Mouse (Mus musculus) c-Kit-positive CD71-positive TER-119-positive erythroid progenitor cells, embryonic 14.5 days (primary cell): ENCODE data around the gene AY074887.
A peak's percentile ranks its signal among the peaks of the same experiment; 100 is the strongest.
"Not testable (repeated sequence)": the region's sequence is repeated elsewhere in the genome, so short reads cannot be mapped to it uniquely, and the experiment has no call there.

Experiments
- DNase-seq: peaks from one replicate; pipeline ENCODE4 v3.0.0-alpha.2; 2013; ENCODE audit warnings: low spot score

The AY074887 gene

DNA sequence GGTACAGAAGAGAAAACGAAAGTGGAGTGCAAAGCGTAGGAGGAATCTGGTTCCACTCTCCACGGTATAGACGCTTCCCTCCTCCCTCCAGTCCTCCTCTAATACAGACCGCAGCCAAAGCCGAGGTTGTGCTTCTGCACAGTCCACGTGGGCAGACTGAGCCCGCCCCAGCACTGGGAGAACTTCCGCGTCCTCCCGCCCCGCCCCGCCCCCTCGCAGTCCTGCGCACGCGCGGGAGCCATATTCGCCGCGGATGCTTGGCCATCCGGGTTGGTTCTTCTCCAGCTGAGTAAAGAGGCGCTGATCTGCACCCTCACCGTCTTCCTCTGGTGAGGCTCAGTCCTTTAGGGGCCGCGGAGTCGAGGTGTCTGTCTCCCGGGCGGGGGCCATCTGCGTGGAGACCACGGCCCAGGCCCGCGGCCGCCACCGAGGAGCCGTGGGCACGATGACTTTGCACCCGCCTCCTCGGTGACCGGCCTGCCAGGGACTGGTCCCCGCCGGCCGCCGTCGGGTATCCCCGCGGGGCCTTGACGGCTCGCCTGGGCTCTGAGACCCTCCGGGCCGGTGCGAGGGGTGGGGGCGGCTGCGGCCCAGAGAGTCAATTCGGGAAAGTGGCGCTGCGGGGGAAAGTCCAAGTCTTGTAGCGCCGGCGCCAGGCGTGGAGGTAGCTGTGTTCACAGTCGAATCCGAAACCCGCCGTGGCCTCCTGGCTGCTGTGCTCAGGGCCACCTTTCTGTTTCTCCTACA, at the start of gene AY074887, which contains the start of gene Psma4:
Gene AY074887 (minus strand): TSS at position 424 of the 747 bp plus-strand sequence.
Gene Psma4 (plus strand): TSS at position 216 of the 747 bp plus-strand sequence.
- DNase-seq: peak; percentile 87

DNA sequence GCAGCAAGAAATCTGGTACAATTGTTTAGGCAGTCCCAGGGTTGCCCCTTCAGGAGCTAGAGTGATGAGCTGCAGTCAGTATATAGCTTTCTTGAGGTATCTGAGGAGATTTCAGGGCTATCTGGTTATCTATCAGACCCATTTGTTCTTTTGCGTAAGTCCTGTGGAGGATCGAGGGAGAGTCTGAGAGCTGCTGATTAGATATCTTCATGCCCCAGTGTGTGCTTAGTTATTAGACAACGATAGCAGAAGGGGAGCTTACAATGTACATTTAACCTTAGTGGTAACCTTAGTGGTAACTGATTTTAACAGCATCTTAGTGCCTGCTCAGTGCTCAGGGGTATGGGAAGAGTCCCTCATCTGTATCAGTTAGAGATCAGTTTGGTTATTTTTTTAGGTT, 44.8 kb upstream of the AY074887 start:
- DNase-seq: peak; percentile 33

DNA sequence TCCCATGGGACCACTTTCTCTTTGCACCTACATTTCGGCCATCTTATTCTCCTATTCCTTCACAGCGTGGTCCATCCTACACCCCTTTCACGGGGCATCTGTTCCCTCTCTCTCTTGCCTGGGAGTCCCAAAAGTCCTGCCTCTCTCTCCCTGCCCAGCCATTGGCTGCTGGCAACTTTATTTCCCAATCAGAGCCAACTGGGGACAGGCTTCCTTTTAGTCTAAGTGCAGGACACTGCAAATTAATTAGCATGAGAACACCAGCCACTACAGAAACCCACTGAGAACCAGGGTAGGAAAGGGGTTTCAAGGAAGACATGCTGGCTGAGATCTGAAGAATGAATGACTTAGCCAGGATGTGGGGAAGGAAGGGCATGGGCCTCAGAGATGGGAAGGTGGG, 43.6 kb upstream of the AY074887 start:
- DNase-seq: no peak

- DNase-seq: no peak
These were observed 39.6 kb upstream of the AY074887 start for GRCm38 (mm10) chr9:54990362-54990761.

GRCm38 (mm10) chr9:54982401-54982800, 31.6 kb upstream of the AY074887 start:
- no peak for DNase-seq

- peak; percentile 22 for DNase-seq
These were observed 30.7 kb upstream of the AY074887 start for GRCm38 (mm10) chr9:54981291-54982191.

DNA sequence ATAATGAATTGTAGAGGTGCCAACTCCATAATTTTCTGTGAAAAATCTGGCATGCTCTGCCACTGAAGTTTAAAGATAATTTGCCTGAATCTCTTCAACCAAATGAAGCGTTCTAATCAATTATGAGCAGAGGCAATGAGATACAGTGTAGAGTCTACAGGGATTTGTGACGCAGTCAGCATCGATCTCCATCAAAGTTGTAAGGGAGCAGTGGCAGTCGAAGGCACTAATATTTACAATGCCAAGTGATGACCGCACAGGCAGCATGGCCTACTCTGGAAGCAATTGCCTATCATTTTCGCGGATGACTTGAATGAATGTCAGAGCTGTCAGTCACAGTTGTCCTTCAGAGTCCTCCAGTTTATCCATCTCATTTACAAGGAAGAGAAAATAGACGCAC, 29.9 kb upstream of the AY074887 start, which contains the start of gene Chrna5:
Gene Chrna5 (plus strand): TSS at position 207 of the 400 bp plus-strand sequence.
- no peak for DNase-seq

DNA sequence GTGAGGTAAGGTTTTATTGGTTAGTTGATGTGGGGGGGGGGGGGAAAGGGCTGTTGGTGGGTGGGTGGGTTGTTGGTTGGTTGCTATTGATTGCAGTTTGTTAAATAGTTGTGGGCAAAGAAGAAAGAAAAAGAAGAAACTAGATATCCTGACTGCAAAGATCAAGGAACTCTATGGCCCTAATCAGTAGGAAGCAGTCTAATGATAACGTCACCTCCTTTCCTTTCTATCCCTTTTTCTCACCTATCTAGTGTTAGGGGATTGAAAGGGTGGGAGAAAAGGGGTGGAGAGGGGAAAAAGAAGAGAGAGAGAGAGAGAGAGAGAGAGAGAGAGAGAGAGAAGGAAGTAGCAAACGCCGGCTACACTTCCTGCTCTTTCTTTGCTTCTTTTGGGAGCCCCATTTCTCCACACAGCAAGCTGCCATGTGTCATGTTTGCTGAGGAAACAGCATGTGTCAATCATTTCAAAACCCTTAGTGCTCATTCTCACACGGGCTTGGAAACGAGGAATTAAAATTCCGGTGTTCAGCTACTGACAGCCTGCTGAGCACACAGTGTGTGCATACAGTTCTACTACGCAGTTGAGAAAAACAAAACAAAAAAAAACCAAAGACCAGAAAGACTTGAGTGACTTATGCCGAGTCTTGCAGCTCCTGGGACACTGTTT, 19.3 kb upstream of the AY074887 start:
- DNase-seq: no peak

- no peak for DNase-seq
These were observed 12.9 kb upstream of the AY074887 start for GRCm38 (mm10) chr9:54963669-54964068.

DNA sequence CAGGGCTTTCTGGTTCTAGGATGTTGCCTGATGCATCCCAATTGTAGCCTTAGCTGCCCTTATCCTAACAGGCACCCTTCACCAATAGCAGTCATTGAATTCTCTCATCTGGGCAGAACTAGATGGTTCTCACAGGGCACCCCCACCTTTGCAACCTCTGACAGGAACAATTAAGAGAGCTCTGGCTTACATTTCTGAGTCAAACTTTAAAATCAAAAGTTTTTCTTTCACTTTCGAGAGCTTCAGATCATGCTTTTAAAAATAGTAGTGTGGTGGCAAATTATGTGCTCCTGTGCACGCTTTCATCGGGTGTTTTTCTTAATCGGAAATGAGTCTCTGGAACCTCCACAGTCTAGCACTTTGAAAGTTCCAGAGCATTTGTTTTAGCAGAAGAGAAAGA, 10.3 kb upstream of the AY074887 start:
- DNase-seq: no peak

GRCm38 (mm10) chr9:54950162-54950561, 636 bp downstream of the AY074887 start:
- not testable (repeated sequence) for DNase-seq

- no peak for DNase-seq
These were observed 1.3 kb downstream of the AY074887 start for GRCm38 (mm10) chr9:54949465-54949864.

GRCm38 (mm10) chr9:54946256-54946655, 4.5 kb downstream of the AY074887 start:
- no peak for DNase-seq

- no peak for DNase-seq
These were observed 6.3 kb downstream of the AY074887 start for GRCm38 (mm10) chr9:54944467-54944866.

- DNase-seq: no peak
These were observed 8.7 kb downstream of the AY074887 start for GRCm38 (mm10) chr9:54942071-54942470.

GRCm38 (mm10) chr9:54932379-54932778, 18.4 kb downstream of the AY074887 start:
- no peak for DNase-seq

DNA sequence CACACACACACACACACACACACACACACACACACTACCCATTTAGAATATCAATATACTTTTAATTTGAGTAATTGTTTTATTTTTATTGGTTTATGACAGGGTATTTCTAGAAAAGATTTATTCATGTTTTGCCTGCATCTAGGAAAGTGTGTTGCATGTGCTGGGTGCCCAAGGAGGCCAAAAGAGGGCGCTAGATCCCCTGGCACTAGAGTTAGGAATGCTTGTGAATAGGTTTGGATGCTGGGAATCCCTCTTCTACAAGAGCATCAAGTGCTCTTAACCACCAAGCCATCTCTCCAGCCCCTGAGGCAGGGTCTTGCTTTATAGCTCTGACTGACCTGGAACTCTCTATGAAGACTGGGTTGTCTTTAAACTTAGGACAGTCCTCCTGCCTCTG, 19.0 kb downstream of the AY074887 start:
- peak; percentile 13 for DNase-seq

DNA sequence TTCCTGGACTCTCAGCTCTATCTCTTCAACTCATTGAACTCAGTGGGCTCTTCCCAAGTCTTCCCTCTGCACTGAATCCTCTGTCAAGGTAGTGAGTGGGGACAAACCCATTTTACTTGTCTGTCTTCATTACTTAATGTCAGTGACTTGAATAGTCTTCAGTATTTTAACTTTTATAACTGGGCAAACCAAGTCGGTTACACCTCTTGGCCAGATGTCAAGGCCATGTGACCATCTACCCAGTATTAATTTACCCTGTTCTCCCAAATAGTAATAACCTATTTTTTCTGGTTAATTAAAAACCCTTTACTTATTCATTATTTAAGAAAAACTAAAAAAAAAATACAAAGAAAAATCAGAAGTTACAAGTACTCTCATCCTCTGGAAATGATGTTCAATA, 20.1 kb downstream of the AY074887 start:
- no peak for DNase-seq

- no peak for DNase-seq
These were observed 30.9 kb downstream of the AY074887 start for GRCm38 (mm10) chr9:54919946-54920345.

- DNase-seq: no peak
These were observed 32.0 kb downstream of the AY074887 start for GRCm38 (mm10) chr9:54918781-54919180.

DNA sequence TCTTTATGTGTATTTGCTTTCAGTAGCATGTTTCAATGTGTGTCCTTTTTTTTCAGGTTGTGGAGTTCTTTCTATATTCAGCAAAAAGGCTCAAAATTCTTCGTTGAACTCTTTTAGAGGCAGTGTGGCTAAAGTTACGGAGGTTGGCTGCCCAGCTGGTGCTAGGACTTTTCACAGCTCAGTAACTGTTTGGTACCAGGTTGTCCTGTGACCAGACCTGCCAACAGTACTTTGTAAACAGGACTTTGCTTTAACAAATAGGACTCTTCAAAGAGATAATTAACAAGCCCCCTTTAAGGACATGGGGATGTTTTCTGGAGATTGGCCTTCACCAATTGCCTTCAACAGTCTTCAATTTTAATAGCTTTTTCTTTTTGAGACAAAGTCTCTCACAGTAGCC, 32.6 kb downstream of the AY074887 start:
- no peak for DNase-seq

DNA sequence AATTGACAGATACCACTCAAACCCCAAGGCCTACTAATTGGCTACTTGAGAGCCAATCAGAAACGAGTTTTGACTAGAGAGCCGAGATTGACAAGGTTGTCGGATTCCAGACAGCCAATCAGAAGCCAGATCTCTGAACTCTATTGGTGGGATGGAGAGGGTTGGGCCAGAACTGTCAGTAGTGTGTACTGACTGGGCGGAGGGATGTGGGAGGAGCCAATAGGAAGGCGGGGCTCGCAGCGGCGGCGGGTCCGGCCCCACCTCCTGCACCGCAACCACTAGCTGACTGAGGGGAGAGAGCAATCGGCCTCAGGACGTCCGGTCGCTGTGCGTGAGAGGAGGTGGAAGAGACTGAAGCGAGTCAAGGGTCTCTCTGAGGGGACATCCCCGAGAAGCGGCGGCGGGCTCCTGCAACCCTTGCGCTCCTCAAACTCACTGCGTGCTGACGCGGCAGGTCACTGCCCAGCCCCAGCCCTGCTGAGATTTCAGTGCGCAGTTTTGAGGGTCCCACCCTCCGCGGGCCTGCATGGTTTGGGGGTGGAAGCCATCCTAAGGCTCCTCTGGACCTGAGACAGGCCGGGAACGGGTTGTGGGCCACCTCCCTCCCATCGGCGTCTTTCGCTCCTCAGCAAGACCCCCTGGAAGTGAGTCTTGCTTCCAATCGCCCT, 33.7 kb downstream of the AY074887 start, which contains the start of gene Hykk:
Gene Hykk (plus strand): TSS at position 274 of the 668 bp plus-strand sequence.
- DNase-seq: peak; percentile 52
